Mouse (Mus musculus): ENCODE measurements around the gene Wdfy1.

Gene Wdfy1

DNA sequence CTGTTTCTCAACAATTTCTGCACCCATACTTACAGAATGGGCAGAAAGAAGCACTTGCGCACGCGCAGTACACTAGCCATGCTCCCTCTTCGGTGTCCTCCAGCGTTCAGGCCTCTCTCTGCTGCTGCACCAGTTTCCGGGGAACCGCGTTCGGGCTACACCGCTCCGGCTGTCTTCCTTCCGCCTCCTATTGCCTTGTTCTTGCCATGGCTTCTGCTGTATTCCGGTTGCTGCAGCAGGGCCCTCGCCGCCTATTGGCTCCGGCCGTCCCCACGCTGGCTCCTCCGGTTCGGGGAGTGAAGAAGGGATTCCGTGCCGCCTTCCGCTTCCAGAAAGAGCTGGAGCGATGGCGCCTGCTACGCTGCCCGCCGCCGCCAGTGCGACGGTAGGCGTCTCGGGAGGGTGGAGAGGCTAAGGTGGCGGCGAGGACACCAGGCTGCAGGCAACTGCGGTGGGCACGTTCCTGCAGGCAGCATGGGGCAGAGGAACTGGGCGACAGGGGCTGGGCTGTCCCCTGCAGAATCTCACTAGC lies at the start of gene Wdfy1, which contains the start of gene Mrpl44:
Gene Wdfy1 (minus strand): TSS at position 217 of the 532 bp plus-strand sequence.
Gene Mrpl44 (plus strand): TSS at position 92 of the 532 bp plus-strand sequence.
- peak; percentile 95 for DNase-seq (ENCODE audit: low read depth, low spot score)

DNA sequence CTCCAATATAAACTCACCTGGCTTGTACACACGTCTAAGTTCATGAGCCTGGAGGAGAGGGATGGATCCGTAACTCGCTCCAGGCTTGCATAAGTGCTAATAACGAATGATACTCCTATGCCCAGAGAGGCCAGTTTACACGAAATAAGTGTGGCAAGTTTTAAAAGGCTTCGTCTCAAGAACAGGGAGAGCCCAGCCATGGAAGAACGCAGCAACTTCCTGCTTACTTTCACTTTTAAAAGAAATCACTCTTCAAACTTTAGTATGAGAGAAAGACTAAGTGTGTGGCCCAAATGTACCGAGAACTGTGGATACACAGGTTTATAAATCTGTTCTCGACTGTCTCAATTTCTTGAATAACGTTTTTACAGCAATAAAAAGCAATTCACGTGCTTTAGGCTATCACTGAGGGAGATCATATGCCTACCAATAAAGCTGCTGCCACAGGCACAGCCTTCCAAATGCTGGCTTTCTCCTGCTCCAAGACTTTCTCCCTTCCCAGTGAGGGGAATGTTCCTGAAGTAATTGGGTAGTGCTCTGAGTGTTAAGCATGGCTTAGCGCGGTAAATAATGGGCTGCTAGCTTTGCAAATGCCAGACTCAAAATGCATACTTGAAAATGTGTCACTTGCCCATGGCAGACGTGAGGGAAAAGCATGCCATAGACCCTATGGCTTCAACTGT lies 48.1 kb upstream of the Wdfy1 start:
- no peak for DNase-seq (ENCODE audit: low read depth, low spot score)

DNA sequence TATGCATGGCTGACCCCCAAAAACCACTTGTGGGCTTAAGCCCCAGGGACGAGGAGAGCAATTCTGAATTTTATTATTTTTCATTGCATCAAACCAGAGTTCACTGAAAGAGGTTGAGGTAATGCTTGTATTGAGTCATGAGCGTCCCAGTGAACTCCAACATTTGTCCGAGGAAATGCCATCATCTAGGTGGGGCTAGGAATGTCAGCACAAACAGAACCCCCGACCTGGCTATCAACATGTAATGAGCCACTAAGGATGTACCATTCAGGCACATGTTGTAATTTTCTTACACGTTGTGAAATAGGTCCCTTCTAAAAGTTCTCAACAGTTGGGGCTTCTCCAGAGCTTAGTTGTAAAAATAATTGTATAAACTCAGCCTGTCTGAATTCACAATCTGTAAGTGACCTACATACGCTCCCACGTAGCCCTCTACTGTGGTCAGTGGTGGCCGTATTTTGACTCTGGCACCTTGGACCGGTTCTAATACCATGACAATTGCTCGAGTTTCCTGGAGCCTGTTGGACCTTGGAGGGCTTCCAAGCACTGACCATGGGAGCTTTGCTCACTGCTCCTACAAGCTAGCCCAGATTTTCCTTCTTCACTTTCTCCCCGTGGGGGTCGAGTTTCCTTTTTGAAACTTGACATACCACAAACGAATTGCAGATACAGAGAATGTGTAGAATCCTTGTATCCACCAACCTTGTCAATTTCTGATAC lies 47.0 kb upstream of the Wdfy1 start:
- DNase-seq (ENCODE audit: low read depth, low spot score), result no peak

DNA sequence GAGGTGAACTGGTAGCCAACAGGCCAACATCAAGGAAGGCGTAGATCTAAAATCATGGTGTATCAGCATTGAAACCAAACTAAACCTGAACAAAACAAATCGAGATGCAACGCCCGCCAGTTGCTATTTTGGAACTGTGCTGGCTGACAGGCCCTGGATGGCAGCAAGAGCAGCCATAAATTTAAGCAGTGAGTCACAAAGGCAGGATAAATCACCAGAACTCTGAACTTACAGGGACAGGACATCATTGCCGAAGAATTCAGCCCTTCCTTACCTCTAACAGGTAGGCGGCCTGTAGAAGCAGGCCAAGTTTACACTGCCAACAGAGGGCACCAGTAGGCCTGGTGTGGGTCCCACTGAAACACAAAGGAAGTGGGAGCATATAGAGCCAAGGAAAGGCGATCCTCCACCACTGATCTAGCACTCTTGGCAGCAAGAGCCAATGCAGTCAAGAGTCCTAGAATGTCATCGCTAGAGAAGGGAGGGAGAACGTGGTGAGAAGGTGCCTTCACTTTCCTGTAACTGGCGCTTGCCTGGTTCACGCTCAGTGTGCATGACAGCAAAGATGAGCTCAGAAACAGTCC lies 43.4 kb upstream of the Wdfy1 start:
- no peak for DNase-seq (ENCODE audit: low read depth, low spot score)

DNA sequence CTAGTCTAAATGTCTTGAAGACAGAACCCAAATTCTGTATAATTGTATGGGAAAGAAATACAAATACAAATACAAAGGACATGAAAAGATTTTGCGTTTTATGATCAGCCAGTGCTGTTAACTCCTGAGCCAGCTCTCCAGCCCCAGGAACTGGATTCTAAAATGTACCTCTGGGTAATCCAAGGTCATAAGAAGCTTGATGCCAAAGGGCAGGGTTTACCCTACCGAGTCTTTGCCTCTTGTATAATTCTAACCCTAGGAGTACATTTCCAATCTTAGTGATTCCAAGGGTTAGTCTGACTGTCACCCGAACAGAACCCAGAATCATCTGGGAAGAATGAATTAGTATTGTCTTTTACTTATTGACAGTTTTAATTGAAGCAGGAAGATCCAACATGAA lies 39.5 kb upstream of the Wdfy1 start:
- DNase-seq (ENCODE audit: low read depth, low spot score), result no peak

DNA sequence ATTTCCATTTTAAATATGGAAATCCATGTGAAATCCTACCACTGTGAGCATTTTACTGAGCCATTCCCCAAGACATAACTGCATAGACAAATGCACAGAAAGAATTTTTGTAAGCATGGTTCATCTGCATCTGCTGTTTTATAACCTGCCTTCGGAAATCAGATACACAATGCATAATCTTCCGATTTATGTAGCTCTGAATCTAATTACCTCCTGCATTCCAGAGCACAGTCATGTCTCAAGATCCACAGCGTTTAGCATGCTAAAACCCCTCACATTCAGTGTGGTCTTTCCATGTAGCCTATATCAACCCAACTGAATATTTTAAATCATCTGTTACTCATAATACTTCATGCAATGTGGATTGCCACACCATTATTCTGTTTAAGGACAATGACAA lies 33.5 kb upstream of the Wdfy1 start:
- DNase-seq (ENCODE audit: low read depth, low spot score), result no peak

DNA sequence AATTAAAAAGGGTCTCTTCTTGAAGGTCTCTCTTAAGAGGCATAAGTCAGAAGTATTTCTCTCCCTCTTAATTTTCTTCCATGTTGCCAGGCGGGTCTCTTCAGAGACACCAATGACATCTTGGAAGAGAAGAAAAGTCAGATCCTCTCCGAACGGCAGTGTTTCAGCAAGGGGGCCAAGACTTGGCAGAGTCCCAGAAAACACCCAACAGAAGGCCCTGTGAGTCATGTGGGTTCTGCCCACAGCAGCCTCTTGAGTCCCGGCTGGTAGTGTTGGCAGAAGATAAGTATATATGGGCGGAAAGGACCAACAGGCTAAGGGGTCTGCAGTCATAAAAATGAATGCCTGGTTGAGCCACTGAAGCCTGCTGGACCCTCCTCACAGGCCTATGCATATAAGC lies 30.9 kb upstream of the Wdfy1 start:
- no peak for DNase-seq (ENCODE audit: low read depth, low spot score)

DNA sequence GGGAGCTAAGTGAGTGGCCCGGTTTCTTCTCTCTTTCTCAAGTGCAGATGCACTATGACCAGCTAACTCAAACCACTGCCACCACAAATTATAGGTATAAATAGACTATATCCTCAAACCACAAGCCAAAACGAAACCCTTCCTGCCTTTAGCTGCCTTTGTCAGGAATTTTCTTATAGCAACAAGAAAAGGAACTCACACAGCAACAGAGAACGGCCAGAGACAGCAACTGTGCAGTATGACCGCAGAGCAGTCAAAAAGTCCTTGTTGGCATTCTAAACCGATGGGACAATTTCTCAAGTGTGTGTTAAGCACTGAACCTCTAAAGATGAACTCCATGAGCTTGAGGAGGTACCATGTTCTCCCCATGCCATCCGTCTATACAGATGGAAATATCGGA lies 27.7 kb upstream of the Wdfy1 start:
- no peak for DNase-seq (ENCODE audit: low read depth, low spot score)

DNA sequence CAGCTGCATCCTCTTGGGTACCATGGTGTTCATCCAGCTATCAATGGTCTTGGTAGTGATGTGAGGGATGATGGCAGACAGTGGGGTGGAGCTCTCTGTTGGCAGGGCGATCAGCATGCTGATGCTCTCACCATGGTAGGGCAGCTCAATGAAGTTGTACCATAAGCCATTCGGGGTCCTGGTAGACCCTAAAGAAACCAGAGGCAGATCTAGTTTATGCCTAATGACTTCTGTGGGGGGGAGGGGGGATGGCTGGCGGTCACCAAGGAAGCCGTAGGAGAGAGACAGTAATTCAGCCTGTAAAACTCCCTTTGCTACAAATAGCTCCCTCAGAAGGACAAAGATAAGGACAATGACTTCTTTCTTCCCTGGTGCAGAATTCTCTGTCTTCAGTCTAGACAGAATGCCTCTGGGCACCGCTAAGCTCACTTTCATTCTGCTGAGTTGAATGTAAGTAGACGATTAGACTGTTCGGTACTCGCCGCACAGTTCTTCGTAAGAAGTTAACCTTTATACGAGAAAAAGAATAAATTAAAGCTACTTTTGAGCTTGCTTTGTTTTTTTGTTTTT lies 27.0 kb upstream of the Wdfy1 start:
- DNase-seq (ENCODE audit: low read depth, low spot score), result no peak

DNA sequence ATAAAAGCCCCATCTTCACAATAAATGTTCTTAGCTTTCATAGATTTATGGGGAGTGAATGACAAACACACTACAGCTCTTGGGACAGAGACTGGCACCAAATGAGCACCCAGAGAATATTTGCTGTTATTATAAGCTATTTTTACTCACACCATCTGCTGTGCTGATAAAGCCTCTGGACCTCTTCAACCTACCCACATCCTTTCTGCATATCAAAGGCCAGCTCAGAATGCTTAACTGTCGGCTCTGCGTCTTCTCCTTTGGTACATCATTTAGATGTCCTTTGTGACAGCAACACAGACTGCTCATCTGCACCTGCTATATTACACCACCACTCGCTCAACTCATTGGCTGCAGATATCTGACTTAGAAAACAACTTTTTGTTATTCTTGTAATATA lies 21.1 kb upstream of the Wdfy1 start:
- DNase-seq (ENCODE audit: low read depth, low spot score), result no peak

DNA sequence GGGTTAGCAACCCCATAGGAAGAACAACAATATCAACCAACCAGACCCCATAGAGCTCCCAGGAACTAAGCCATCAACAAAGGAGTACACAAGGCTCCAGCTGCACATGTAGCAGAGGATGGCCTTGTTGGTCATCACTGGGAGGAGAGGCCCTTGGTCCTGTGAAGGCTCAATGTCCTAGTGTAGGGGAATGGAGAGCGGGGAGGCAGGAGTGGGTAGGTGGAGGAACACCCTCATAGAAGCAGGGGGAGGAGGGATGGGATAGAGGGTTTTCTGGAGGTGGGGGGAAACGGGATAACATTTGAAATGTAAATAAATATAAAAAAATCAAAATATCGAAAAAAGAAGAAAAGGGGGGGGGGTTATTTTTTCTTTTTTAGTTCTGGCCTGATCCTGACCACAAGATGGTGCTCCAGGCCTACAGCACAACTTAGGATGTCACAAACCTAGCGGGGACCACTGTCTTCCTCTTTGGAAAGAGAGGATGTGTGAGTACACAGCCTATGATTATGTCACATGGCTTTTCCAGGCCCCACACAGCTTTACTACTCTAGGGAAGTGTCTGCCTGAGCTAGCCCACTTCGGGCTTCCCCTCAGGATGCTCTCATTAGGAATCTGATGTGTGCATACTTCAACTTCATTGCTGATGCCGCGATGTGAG lies 10.5 kb upstream of the Wdfy1 start:
- peak; percentile 16 for DNase-seq (ENCODE audit: low read depth, low spot score)

DNA sequence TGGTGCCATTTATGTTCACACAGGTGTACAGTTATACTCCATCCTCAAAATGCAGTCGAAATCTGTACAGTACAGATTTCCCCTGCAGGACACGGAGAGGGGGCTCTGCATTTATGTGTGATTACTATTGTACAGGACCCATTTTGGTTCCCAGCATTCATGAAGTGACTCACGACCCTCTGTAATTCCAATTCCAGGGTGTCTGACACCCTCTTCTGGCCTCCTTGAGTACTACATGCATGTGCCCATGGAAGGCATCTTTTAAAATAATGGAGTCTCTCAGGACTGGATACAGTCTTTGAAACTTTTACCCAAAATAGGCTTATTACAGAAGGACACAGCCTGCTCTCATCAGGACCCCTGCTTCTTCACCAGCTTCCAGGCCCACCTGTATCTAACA lies 6.5 kb upstream of the Wdfy1 start:
- no peak for DNase-seq (ENCODE audit: low read depth, low spot score)

DNA sequence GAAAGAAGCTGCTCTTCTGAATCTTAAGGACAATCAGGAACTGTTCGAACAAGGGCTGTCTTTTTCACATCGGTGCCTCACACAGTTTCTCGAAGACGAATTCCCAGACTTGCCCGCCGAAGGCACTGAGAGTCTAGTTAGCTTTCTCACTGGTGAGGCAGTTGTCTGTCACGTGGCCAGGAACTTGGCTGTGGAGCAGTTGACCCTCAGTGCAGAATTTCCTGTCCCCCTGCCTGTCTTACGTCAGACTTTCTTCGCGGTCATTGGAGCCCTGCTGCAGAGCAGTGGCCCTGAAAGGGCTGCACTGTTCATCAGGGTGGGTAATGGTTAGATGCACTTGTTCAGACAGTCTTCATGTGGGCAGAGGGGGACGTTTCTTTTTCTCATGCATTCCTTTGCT lies 2.1 kb upstream of the Wdfy1 start:
- no peak for DNase-seq (ENCODE audit: low read depth, low spot score)

DNA sequence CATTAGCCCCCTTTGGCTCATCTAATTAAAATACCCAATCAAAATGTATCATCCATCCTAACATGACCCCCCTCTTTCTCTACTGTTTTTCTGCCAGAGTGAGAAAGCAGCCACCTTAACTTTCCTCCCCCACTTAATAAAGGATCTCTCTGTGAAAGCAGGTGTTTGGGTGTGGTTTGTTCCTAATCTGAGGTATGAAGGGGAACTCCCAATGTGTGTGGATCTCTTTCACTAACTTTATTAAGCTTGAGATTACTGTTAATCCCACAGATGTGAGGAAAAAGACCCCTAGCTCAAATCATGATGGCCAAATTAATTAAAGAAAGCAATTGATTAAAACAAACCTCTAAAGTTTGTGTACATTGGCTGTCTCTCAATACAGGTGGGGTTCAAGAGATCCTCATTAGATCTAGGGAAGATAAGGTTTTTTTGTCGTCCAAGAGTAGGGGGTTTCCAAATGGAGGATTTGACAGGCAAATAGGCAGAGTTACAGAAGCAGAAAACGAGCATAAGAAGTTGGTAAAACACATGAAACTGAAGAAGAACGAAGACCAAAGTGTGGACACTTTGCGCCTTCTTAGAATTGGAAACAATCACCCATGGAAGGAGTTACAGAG lies 1.7 kb downstream of the Wdfy1 start:
- no peak for DNase-seq (ENCODE audit: low read depth, low spot score)

DNA sequence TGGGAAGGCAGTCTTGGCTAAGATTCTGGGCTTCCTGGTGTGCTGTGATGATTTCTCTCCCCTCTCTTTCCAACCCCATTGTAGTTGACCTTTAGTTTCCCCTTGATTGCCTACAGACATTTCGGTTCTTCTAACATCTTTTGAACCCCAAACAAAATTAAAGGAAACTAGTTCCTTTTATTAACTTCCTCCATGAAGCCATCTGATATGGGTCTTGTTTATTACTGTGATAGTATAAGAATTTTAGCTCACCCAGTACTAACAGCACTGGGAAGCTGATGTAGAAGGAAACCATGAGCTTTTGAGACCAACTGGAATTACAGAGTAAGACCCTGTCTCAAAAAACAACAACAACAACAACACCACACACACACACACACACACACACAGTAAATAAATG lies 7.7 kb downstream of the Wdfy1 start:
- no peak for DNase-seq (ENCODE audit: low read depth, low spot score)

DNA sequence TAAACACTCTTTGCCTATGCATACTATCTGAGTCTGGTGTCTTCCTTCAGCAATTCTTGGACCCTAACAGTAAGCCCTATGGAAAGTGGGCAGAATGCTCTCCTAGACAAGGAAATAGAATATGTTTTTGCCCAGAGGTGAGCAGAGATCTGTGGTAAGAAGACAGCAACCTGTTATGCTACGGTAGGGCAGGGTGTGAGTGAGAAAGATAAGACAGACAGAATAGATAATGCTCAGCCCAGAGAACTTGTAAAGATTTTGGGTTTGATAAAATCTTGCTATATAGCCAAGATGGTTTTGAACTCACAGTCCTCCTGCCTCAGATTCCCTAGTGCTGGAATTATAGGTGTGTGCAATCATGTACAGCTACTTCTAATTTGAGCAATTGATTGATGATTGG lies 11.5 kb downstream of the Wdfy1 start:
- no peak for DNase-seq (ENCODE audit: low read depth, low spot score)

DNA sequence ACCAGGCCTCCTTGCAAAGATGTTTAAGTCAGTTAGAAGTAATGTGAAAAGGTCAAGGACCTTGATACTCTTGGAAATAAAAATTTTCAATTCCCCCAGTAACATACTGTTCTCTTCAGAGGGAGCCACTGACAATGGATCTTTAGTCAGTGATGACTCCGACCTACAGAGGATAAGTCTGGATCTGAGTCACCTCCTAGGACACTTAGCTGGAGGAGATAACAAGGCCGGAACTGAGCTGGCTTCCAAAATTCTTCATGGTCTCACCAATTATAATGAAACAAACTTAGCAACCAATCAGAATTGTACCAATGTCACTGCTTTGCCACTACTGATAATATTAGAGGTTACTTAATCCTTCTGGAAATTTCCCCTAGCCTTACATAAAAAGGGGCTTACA lies 11.9 kb downstream of the Wdfy1 start:
- no peak for DNase-seq (ENCODE audit: low read depth, low spot score)

DNA sequence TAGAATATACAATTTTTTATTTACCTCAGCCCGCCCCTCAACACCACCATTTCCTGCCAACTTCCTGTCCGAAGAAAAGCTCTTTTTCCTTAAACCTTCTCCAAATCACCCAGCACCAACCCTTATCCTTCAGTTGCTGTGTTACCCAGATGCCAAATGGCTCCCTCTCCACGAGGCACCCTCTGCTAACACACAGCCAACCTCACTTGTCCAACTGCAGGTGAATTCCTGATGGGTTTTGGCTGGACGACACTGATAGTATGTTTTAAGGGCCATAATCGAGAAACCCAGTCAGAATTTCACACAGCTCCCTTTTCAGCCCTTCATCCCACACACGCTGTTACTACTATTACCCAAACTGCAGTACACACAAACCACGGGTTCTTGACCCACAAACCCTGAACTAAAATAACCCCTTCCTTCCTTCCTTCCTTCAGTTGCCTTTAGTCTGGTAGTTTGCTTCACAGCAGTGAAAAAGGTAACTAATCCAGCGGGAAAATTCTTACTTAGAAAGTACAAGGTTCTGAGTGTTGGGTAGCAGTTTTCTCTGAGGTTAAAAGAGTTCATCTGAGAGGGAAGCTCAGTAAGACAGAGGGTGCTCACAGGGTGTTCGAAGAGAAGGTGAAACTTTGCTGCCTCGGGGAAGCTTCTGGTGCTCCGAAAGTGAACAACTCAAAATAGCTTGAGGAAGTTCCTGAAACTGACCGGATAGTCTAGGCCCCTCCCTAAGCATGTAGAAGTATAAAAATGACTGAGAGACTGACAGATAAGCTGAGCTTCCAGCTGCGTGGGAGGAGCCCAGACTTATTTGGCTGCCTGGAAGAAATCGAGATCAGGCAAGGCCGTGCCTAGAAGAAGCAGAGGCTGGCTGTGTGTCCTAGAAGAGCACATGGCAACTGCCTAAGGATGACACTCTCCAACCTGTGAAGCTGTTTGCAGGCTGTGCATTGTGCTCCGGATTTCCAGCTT lies 13.4 kb downstream of the Wdfy1 start:
- no peak for DNase-seq (ENCODE audit: low read depth, low spot score)

DNA sequence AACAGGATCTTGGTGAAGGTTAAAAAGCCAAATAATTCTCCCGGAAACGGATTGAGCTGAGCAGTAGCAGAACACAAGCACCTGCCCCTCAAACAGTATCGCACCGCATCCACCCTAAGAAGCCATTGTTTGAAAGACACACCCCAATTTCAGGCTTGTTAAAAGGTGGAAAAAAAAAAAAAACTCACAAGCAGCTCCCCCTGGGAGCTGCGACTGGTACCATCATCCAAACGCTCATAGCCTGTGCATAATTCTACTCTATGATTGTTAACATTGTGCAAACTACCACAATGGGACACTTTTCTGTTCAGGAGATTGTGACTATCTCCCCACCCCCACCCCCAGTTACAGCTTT lies 14.0 kb downstream of the Wdfy1 start:
- no peak for DNase-seq (ENCODE audit: low read depth, low spot score)
